Mouse (Mus musculus): Measurements from ENCODE around the gene Odf4.
A peak's percentile ranks its signal among the peaks of the same experiment; 100 is the strongest.
"Not testable (repeated sequence)": the region's sequence is repeated elsewhere in the genome, so short reads cannot be mapped to it uniquely, and the experiment has no call there.

Odf4 gene

GRCm38 (mm10) chr11:68946001-68946400 lies 19.1 kb upstream of the Odf4 start:
- DNase-seq = no peak

DNA sequence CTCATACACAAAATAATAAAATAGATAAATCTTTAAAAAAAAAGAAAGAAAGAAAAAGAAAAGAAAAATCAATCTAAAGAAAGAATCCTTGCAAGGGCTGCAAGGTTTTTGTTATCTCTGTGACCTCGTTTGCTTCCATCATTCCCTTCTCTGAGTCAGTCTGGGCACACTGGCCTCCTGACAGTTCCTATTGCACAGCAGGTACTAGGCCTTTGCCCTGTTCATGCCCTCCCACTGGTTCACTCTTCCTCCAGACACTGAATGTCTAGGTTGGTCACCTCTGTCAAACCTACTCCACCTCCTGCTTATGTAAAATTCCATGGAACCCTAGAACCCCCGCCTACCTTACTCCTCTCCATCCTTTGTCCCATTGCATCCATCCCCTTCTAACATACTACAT lies 18.4 kb upstream of the Odf4 start:
- DNase-seq = no peak

DNA sequence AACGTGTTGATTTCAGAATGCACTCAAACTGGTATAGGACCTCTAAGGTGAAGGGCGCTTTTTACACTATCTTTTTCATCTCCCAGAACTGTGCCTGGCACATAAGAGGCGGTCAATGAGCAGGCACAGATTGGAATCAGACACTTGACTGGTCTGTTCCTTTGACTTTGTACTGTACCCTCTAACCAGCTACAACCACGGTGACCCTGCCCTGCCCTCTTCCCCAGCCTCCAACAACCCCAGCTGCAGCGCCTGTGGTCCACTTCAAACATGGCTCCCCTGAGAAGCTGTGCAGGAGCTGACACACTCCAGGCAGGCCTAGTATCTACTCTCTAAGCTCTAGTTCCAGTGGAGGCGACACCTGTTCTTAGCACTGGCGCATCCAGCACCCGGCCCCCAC lies 15.8 kb upstream of the Odf4 start:
- no peak for DNase-seq

DNA sequence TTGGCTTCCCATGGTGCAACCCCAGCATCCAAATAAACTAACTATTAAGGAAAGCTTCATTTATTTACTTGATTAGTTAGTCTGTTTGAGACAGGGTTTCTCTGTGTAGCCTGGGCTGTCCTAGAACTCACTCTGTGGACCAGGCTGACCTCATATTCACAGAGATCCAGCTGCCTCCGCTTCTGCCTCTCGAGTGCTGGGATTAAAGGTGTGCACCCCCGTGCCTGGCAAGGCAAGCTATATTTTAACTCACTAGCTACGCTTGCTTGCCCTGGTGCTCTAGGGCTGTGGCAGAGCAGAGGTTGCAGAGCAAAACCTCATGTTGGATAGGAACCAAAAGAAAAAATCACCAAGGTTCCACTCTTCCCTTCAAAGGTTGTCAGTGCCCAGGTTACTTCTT lies 13.6 kb upstream of the Odf4 start:
- DNase-seq = no peak

DNA sequence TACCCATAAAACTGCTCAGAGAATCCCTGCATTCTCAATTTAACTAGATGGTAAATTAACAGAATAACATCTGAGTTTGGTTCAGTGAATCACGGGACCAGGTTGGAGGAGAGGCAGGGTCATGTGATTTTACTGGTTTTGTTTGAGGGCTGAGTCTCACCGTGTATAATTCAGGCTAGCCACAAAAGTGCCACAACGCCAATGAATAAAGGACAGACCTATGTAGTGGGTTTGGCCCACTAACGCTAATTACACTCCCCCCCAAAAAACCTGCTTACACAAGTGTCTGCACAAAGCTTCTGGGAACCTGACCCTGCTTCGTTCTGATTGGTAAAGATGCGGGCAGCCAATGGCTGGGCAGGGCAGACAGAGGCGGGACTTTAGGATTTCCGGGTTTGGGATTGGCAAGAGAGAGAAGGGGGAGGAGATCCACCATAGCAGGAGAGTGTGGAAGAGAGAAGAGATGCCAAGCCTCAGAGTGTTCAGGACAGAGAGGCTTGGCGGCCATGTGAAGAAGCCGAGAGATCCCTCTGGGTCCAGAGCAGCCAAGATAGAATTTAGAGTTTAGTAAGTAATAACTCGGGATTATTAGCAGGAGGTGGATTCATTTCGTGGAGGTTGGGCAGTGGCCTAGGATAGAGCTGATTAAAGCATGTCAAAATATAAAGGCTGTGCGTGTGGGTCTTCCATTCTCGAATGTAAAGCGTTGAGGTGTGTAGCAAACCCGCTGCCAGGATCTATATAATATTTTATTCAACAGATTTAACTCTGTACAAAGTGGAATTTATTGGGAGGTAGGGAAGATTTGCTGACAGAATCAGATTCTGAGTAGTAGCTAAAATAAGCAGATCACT lies 12.8 kb upstream of the Odf4 start:
- DNase-seq = peak; percentile 85 to 89

- not testable (repeated sequence) for DNase-seq
These were observed 10.1 kb upstream of the Odf4 start for GRCm38 (mm10) chr11:68936951-68937350.

DNA sequence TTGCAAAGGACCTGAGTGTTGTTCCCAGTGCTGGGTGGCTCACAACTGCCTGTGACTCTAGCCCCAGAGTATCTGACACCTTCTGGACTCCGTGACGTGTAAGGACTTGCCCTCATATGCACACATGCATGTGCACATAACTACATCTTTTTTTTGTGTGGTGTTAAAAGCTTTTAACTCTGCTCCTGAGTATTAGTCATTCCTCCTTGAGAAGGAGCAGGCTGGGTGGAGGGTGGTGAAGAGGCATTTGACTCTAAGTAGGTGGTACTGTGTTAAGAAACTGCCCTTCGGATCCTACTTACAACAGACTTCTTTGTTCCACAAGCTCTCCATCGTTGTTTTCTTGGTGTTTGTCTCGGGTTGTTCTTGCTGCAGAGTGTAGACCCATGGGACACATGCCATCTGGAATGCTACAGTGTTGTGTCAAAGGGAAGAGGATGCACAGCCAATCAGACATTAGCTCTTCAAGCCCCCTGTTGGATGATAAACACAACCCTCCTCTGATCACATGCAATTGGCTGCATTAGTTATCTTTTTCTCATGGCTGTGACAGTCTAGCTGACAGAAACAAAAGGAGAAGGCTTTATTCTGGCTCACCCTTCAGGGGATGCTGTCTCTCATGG lies 7.1 kb upstream of the Odf4 start:
- DNase-seq = no peak

DNA sequence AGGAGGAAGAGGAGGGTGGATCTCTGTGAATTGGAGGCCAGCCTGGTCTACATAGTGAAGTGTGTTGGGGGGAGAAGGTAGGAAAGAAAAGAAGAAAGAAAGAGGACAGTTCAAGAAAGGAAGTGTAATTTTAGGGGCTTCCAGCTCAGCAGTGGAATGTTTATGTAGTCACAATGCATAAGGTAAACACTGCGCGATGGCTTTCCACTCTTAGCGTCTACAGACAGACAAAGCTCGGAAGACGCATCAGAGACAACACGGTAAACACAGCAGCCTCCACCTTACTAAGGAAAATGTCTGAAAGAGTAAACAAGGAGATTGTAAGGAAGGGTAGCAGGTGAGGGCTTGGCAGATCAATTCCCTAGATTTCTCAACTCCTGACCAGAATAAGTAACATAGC lies 3.1 kb upstream of the Odf4 start:
- DNase-seq = no peak

DNA sequence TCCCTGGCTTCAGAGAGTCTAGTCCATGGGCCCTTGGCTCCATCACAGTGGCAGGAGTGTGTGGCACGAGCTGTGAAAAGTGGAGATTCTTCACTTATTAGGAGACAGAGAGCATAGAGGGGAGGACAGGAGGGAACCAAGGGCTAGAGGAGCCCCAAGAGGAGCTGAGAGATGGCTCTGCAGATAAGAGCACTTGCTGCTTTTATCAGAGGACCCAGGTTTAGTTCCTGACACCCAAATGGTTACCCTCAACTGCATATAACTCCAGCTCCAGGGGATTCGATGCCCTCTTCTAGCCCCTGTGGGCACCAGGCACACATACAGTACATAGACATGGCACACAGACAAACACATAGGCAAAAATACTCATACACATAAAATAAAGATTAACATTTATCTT lies 2.1 kb downstream of the Odf4 start:
- no peak for DNase-seq

DNA sequence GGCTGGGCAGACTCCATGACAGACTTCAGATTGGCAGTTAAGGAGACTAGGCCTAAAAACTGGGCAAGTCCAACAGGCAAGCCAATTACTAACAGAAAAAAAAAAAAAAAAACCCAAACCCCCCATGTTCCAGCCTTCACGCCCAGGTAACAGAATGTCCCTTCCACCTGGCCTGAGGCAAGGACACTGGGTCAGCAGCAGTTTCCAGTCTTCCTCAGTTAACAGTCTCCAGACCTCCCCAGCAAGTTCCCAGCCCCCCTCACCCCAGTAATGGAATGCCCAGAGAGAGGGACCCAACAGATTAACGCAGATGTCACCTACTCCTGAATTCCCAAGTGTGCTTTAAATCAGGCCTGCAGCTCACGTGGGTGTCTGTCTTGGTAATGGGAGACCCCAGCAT lies 3.7 kb downstream of the Odf4 start:
- DNase-seq = no peak

GRCm38 (mm10) chr11:68914566-68914965 lies 12.3 kb downstream of the Odf4 start:
- no peak for DNase-seq

DNA sequence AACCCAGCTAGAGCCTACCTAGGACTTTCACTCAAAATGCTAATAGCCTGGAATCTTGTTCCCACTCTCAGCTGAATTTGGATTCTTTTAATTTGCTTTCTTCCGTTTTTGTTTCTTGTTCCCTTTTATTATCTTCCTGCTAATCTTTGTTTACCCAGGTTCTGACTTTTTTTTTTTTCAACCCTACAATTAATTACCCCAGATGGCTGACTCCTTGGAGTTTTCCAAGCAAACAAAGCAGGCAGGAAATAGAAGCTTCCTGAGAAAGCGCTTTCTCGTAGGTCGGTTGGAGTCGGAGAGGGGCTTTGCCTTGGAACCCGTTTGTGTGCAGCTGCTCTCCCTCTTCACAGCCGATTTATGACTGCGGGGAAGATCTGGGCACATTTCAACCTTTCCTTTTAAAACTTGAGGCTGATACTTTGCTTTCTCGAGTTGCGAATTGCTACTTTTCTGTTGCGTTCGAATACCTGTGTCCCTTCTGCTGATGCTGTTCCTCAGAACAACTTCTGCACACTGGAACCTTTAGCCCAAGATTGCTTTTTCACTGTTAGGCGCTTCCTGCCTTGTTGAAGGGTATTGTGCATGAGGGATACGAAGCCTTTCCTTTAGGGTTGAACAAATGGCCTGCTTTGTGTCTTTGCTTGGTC lies 15.2 kb downstream of the Odf4 start:
- DNase-seq = no peak

GRCm38 (mm10) chr11:68908846-68909503 lies 17.9 kb downstream of the Odf4 start:
- DNase-seq = no peak

- DNase-seq = no peak
These were observed 19.6 kb downstream of the Odf4 start for GRCm38 (mm10) chr11:68907251-68907650.

DNA sequence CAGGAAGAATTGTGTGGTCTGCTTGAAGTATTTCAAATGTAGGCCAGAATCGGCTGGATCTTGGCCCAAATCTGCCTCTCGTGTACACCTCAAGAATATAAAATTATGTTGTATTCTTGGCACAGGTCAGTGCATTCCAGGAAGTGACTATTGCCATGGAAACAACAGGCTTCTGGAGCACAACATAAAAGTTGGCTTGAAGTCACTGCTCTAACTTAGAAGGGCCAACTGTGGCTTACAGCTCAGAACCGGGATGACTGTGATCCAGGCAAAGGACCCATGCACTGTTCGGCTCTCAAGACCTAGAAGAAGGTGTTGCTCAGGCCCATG lies 20.5 kb downstream of the Odf4 start:
- peak in 1 of 2 experiments; percentile 24 for DNase-seq

DNA sequence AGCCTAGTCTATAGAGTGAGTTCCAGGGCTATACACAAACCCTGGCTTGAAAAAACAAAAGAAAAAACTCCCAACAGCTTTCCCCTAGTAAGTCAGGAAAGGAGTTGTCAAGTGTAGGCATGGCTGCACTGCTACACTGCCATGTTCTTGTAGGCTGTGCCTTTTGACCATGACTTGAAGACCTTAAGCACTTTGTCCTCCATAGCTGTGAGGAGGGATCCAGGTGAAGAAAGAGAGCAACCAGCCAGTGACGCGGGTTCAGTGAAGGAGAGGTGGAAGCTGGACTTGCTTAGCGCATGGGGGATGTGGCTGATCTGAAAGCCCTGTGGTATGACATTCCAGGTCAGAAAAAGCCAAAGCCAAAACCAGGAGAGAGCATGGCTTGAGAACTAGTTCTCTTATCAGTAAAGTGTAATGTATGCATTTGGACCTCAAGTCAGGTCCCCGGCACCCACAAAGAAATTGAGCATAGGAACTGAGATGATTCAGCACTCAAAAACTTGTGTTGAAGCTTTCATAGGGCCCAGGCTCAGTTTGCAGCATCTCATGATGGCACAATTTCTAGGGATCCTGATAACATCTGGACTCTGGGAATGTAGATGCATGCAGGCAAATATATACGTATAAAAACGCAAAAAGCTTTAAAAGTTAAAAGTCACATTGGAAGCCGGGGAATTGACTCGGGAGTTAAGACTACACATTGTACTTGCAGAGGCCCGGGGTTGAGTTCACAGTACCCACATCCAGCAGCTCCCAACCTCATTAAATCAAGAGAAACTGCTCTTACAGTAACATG lies 21.0 kb downstream of the Odf4 start:
- no peak for DNase-seq

GRCm38 (mm10) chr11:68905138-68905531 lies 21.7 kb downstream of the Odf4 start:
- peak in 1 of 2 experiments; percentile 18 for DNase-seq

- DNase-seq = peak; percentile 84 to 89
These were observed 22.3 kb downstream of the Odf4 start for GRCm38 (mm10) chr11:68904375-68905137.

- DNase-seq = no peak
These were observed 23.1 kb downstream of the Odf4 start for GRCm38 (mm10) chr11:68903775-68904174.

GRCm38 (mm10) chr11:68902823-68903222 lies 24.1 kb downstream of the Odf4 start:
- no peak for DNase-seq

- no peak for DNase-seq
These were observed 24.5 kb downstream of the Odf4 start for GRCm38 (mm10) chr11:68902367-68902766.

DNA sequence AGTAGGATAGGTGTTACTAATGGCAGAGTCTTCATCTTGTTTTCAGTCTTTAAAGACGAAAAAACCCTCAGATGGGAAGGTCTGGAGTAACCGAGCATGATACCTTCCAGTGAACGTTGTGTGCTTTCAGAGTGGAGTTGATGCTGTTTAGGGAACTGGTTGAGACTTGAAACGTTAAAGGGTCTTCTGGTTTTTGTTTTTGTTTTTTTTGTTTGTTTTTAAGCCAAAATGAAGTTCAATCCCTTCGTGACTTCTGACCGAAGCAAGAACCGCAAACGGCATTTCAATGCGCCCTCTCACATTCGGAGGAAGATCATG lies 24.9 kb downstream of the Odf4 start:
- DNase-seq = no peak
